Mouse (Mus musculus): ENCODE results near the gene Dnajc1.

The Dnajc1 gene

GRCm38 (mm10) chr2:18300949-18301348 is 91.7 kb downstream of the Dnajc1 start:
- DNase-seq (ENCODE audit: low spot score in 2 of 2): no peak

GRCm38 (mm10) chr2:18285175-18285574 is 107.5 kb downstream of the Dnajc1 start:
- DNase-seq (ENCODE audit: low spot score in 2 of 2): no peak

- no peak for DNase-seq (ENCODE audit: low spot score in 2 of 2)
Measured at GRCm38 (mm10) chr2:18265736-18266135, 126.9 kb downstream of the Dnajc1 start.

GRCm38 (mm10) chr2:18264579-18264978 is 128.1 kb downstream of the Dnajc1 start:
- DNase-seq (ENCODE audit: low spot score in 2 of 2): no peak

GRCm38 (mm10) chr2:18262298-18262697 is 130.3 kb downstream of the Dnajc1 start:
- no peak for DNase-seq (ENCODE audit: low spot score in 2 of 2)

- DNase-seq (ENCODE audit: low spot score in 2 of 2): no peak
Measured at GRCm38 (mm10) chr2:18249224-18249623, 143.4 kb downstream of the Dnajc1 start.

- DNase-seq (ENCODE audit: low spot score in 2 of 2): no peak
Measured at GRCm38 (mm10) chr2:18235524-18235923, 157.1 kb downstream of the Dnajc1 start.

- DNase-seq (ENCODE audit: low spot score in 2 of 2): no peak
Measured at GRCm38 (mm10) chr2:18232883-18233567, 159.6 kb downstream of the Dnajc1 start.

GRCm38 (mm10) chr2:18231143-18231542 is 161.5 kb downstream of the Dnajc1 start:
- DNase-seq (ENCODE audit: low spot score in 2 of 2): no peak

- no peak for DNase-seq (ENCODE audit: low spot score in 2 of 2)
Measured at GRCm38 (mm10) chr2:18229279-18229678, 163.4 kb downstream of the Dnajc1 start.

GRCm38 (mm10) chr2:18228486-18229062 is 164.1 kb downstream of the Dnajc1 start:
- no peak for DNase-seq (ENCODE audit: low spot score in 2 of 2)

- no peak for DNase-seq (ENCODE audit: low spot score in 2 of 2)
Measured at GRCm38 (mm10) chr2:18219569-18219968, 173.1 kb downstream of the Dnajc1 start.

- no peak for DNase-seq (ENCODE audit: low spot score in 2 of 2)
Measured at GRCm38 (mm10) chr2:18219136-18219535, 173.5 kb downstream of the Dnajc1 start.

GRCm38 (mm10) chr2:18218500-18218899 is 174.1 kb downstream of the Dnajc1 start:
- DNase-seq (ENCODE audit: low spot score in 2 of 2): no peak

- no peak for DNase-seq (ENCODE audit: low spot score in 2 of 2)
Measured at GRCm38 (mm10) chr2:18217867-18218266, 174.8 kb downstream of the Dnajc1 start.

- DNase-seq (ENCODE audit: low spot score in 2 of 2): no peak
Measured at GRCm38 (mm10) chr2:18214031-18214430, 178.6 kb downstream of the Dnajc1 start.

- no peak for DNase-seq (ENCODE audit: low spot score in 2 of 2)
Measured at GRCm38 (mm10) chr2:18209948-18210347, 182.7 kb downstream of the Dnajc1 start.

- DNase-seq (ENCODE audit: low spot score in 2 of 2): no peak
Measured at GRCm38 (mm10) chr2:18209211-18209823, 183.3 kb downstream of the Dnajc1 start.

- no peak for DNase-seq (ENCODE audit: low spot score in 2 of 2)
Measured at GRCm38 (mm10) chr2:18208578-18208977, 184.1 kb downstream of the Dnajc1 start.

GRCm38 (mm10) chr2:18206811-18207210 is 185.8 kb downstream of the Dnajc1 start:
- DNase-seq (ENCODE audit: low spot score in 2 of 2): no peak

- peak; percentile 48 to 62 for DNase-seq (ENCODE audit: low spot score in 2 of 2)
Measured at GRCm38 (mm10) chr2:18205118-18205517, 187.5 kb downstream of the Dnajc1 start.

- DNase-seq (ENCODE audit: low spot score in 2 of 2): no peak
Measured at GRCm38 (mm10) chr2:18202923-18203322, 189.7 kb downstream of the Dnajc1 start.

- DNase-seq (ENCODE audit: low spot score in 2 of 2): no peak
Measured at GRCm38 (mm10) chr2:18201820-18202462, 190.7 kb downstream of the Dnajc1 start.

Data from urinary bladder, postnatal 36 days (tissue).